ENCODE assay signal across 16 mouse cellular contexts in the genomic region with DNA sequence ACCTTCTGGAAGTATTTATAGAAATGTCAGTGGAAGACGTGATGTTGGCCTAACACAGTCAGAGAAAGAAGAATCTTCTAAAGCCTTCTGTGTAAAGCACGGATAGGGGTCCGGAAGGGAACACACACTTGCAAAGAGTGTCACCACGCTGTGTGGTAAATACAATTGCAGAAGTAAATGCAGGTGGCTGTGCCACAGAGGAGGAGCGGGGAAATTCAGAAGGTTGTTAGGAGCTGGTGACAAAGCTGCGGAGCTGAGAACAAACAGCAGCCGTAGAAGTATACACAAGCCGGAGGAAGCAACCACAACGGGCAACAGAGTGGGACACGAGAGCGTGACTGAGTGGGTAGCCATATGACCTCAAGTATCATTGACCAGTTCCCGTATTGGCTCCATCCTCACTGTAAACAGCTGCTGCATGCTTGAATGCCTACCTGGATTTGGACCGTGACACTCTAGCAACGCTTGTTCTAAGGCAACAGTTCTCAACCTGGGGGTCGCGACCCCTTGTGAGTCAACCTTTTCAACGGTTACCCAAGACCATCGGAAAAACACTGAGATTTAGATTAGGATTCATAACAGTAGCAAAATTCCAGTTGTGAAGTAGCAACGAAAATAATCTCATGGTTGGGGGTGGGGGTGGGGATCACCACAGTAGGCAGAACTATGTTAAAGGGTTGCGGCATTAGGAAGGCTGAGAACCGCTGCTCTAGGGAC. TPM values are rescaled to one million over a fixed set of nuclear protein-coding genes. Genes with fewer than 3 reads are reported as not detected.
A peak's percentile ranks its signal among the peaks of the same experiment; 100 is the strongest.
DNase-seq lines count a peak whose midpoint lies in the region; ATAC-seq and TF ChIP-seq lines count a peak whose summit lies in the region.
"Had no signal": no experiment of that assay in that cellular context is flagged by ENCODE, and none has a peak within 500 bp of the region (broad histone marks: within the 10 kb centered on the region; RNA-seq: fewer than 3 reads in every experiment).

No protein-coding gene starts in this region.

- peaks cover 28% of the 10 kb centered on the region for H3K27me3 ChIP-seq in megakaryocyte, embryonic 14.5 days (replicated peaks)
- H3K27me3 ChIP-seq: heart, embryonic 13.5 days; limb, embryonic 12.5 days had no signal

- ATAC-seq in common myeloid progenitor, adult 5-6 weeks (replicated peaks; ENCODE audit: low read depth, poor library complexity, severe bottlenecking) = peak; percentile 96

- 67% methylated on average over 21 of the region's 21 CpGs for WGBS in lung, adult 2 months

- no peaks in the 10 kb centered on the region for H3K36me3 ChIP-seq in megakaryocyte, embryonic 14.5 days (replicated peaks; ENCODE audit: low read length)
- H3K36me3 ChIP-seq: heart, embryonic 13.5 days; limb, embryonic 12.5 days had no signal

- no peak for TF ChIP-seq POLR2A in lung, adult 2 months (IDR thresholded peaks at IDR 0.05; ENCODE audit: borderline replicate concordance, extremely low read depth, low read depth, low read length)

- no peak overlapping the region for H3K4me3 ChIP-seq in lung, adult 2 months (replicated peaks; ENCODE audit: extremely low read depth, low read depth, low read length)
- peak overlapping the region; percentile 12 for H3K4me3 ChIP-seq in megakaryocyte, embryonic 14.5 days (replicated peaks)
- H3K4me3 ChIP-seq: heart, embryonic 13.5 days; limb, embryonic 12.5 days had no signal

- no peak for TF ChIP-seq CTCF in lung, adult 2 months (IDR thresholded peaks at IDR 0.05; ENCODE audit: insufficient read depth, low read length)

- H3K4me1 ChIP-seq in lung, adult 2 months (ENCODE audit: control insufficient read depth, insufficient read depth, low read length) = no peaks in the 10 kb centered on the region
- peaks cover 6% of the 10 kb centered on the region for H3K4me1 ChIP-seq in megakaryocyte, embryonic 14.5 days
- H3K4me1 ChIP-seq: limb, embryonic 12.5 days had no signal

- intact Hi-C loops in left cerebral cortex, postnatal 14 days (cut with DNase I) = no loop called here

- peaks cover 18% of the 10 kb centered on the region for H3K9me3 ChIP-seq in megakaryocyte, embryonic 14.5 days

- DNase-seq in lung, adult 18-20 months = peak; percentile 11 to 26
- no peak for DNase-seq in lung, adult 2 months
- peak; percentile 63 for DNase-seq in thymus, postnatal 25 days
- DNase-seq in retina, embryonic 14.5 days (ENCODE audit: low spot score) = no peak
- DNase-seq in MN1 (ENCODE audit: low spot score) = no peak
- no peak for DNase-seq in left cerebral cortex, postnatal 14 days (ENCODE audit: low spot score in 2 of 2)
- DNase-seq: cerebellum, adult 8-10 months; gastrocnemius, postnatal 25 days; right cerebral cortex, postnatal 25 days had no signal

RNA-seq across cellular contexts. Expression of gene Mrps6, which starts 20.0 kb away (rescaled TPM):
- polyA plus RNA-seq in lung, adult 2 months (2012; rRNA removed) = 15.7 and 15.9 TPM in 2 replicates
- 30.2 and 34.8 TPM in 2 replicates for total RNA-seq in common myeloid progenitor, adult 5-6 weeks (2017)
- 13.9 TPM in 1 of 2 replicates, not detected in the other for polyA plus RNA-seq in megakaryocyte, embryonic 14.5 days (2012; ENCODE audit: insufficient read depth, low replicate concordance)
- 10 to 100 TPM; 49.0 to 50.6 TPM for total RNA-seq in left cerebral cortex, postnatal 14 days (2021)

RNA-seq across cellular contexts. Expression of gene Gm49711, which starts 20.1 kb away (rescaled TPM):
- polyA plus RNA-seq in lung, adult 2 months (2012; rRNA removed) = 0.10 TPM in 1 of 2 replicates, not detected in the other
- not detected in 2 replicates for total RNA-seq in common myeloid progenitor, adult 5-6 weeks (2017)
- not detected in 2 replicates for polyA plus RNA-seq in megakaryocyte, embryonic 14.5 days (2012; ENCODE audit: insufficient read depth, low replicate concordance)
- under 1 TPM in 1 of 2 experiments, not detected in 1; 0.40 TPM for total RNA-seq in left cerebral cortex, postnatal 14 days (2021)
- total RNA-seq: gastrocnemius, postnatal 25 days; megakaryocyte-erythroid progenitor cell, adult 5-6 weeks had no signal
- polyA plus RNA-seq: limb, embryonic 12.5 days; liver, embryonic 16.5 days; stomach, embryonic 14.5 days had no signal

RNA-seq across cellular contexts. Expression of gene Slc5a3, which starts 20.1 kb away (rescaled TPM):
- polyA plus RNA-seq in lung, adult 2 months (2012; rRNA removed) = 0.95 and 1.4 TPM in 2 replicates
- total RNA-seq in common myeloid progenitor, adult 5-6 weeks (2017) = 6.2 and 8.0 TPM in 2 replicates
- not detected in 2 replicates for polyA plus RNA-seq in megakaryocyte, embryonic 14.5 days (2012; ENCODE audit: insufficient read depth, low replicate concordance)
- total RNA-seq in left cerebral cortex, postnatal 14 days (2021) = 10 to 100 TPM; 13.8 to 15.1 TPM

Comparison
In these comparisons a context has a peak if more than half of its experiments do, and no peak if none do; other contexts are left out.
1. DNase-seq: peak in lung, adult 18-20 months (2 of 2) and thymus, postnatal 25 days (single experiment); none in lung, adult 2 months (single experiment), retina, embryonic 14.5 days (single experiment), MN1 (single experiment) and left cerebral cortex, postnatal 14 days (0 of 2).